Mouse (Mus musculus) lung, postnatal 0 days (tissue): ENCODE measurements around the gene Ctnna2.

Experiments used
- CTCF ChIP-seq: IDR thresholded peaks from 2 replicates; pipeline ENCODE4 v1.5.1; 2016; ENCODE audit warnings: antibody characterized with exemption, mild to moderate bottlenecking
- EP300 ChIP-seq: IDR thresholded peaks from 2 replicates; pipeline ENCODE4 v1.6.1; 2016; ENCODE audit warnings: antibody characterized with exemption, mild to moderate bottlenecking, control low read depth

DNA sequence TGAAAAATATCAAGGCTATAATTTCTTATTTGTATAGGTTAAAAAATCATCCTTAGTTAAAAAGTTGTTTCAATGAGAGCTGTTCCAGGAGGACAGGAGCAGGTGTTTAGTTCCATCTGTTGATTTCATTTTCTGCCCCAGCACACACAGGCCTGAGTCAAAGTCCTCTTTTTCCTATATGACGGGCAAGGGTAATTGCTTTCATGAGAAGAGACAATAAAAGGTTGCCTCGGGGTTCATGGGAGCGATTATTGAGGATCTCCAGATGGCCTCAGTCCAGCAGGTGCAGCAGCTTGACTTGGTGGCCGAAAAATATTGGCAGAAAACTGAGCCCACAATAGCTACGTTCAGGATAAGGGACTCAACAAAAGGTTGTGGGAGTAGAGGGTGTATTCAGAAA lies 859.0 kb downstream of the Ctnna2 start:
- no peak for TF ChIP-seq EP300
- no peak for TF ChIP-seq CTCF
